Mouse (Mus musculus): Measurements from ENCODE around the gene Lyrm7. TPM values are rescaled to one million over a fixed set of nuclear protein-coding genes. Genes with fewer than 3 reads are reported as not detected.

The Lyrm7 gene
- polyA plus RNA-seq, 1 experiment from 2014 or later, result 12.2 TPM

DNA sequence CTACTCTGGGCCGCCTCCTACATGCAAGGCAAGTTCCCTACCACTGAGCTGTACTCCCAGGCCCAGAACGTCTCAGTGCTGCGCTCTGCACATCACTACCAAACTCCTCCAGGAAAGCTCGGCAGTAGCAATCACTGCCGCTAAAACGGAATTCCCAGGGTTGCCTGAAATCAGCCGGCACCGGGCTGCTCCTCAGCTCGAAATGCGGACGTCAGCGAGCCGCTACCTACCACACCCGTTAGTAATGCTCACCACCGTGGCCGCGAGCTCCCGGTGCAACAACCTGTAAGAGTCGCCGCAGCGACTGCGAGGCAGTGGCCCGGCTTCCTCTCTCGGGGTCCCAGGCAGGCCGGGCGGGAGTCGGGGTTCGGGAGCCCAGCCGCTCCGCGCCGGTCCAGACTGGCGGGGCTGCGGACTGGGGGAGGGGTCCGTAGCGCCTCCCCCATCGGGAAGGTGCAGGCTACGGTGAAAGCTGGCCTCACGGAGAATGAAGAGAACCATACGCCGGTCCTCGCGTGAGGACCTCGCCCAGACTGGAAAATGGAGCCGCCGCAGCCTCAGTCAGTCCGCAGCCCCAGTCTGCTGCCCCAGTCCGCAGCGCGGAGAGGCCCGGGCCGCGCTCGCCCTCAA is 73.7 kb downstream of the Lyrm7 start:
- Histone ChIP-seq H3K27me3 (no peaks in the 10 kb centered on the region), H3K27ac (replicated peaks) (peak overlapping the region; percentile 98), H3K36me3 (no peaks in the 10 kb centered on the region), H3K4me2 (peak overlapping the region; percentile 79), H3K9ac (peak overlapping the region; percentile 84), H3K4me3 (peak overlapping the region; percentile 88), H3K4me1 (replicated peaks) (peaks cover 28% of the 10 kb centered on the region), H3K9me3 (no peaks in the 10 kb centered on the region)
- WGBS, result under 1% methylated on average over 54 of the region's 54 CpGs
- ATAC-seq (ENCODE audit: low FRiP score, low read depth), result peak; percentile 45

DNA sequence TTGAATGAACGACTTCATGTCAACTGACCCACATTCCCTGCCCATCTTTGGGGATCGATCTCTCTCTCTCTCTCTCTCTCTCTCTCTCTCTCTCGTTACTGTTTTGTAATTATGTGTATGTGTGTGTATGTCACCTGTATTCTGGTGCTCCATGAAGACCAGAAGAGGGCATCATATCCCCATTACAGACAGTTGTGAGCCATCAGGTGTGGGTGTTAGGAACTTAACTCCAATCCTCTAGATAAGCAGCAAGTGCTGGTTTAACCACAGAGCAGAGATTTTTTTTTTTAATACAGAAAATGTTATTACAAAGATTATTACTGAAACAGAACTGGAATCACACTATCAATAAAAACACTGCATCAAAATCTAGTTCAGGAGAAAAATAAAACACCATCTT is 75.2 kb downstream of the Lyrm7 start:
- no peak overlapping the region for H3K9ac ChIP-seq
- 86% methylated on average over 3 of the region's 3 CpGs for WGBS
- no peak for ATAC-seq (ENCODE audit: low FRiP score, low read depth)
- H3K27ac ChIP-seq (replicated peaks), result no peak overlapping the region
- peaks cover 28% of the 10 kb centered on the region for H3K4me1 ChIP-seq (replicated peaks)
- no peaks in the 10 kb centered on the region for H3K9me3 ChIP-seq
- no peaks in the 10 kb centered on the region for H3K27me3 ChIP-seq
- no peaks in the 10 kb centered on the region for H3K36me3 ChIP-seq
- H3K4me3 ChIP-seq, result no peak overlapping the region
- peak overlapping the region; percentile 79 for H3K4me2 ChIP-seq

GRCm38 (mm10) chr11:54784436-54784835 is 76.3 kb downstream of the Lyrm7 start:
- H3K9ac ChIP-seq, result no peak overlapping the region

GRCm38 (mm10) chr11:54782253-54782652 is 78.5 kb downstream of the Lyrm7 start:
- Histone ChIP-seq H3K4me1 (replicated peaks) (peaks cover 41% of the 10 kb centered on the region), H3K4me2 (no peak overlapping the region), H3K4me3 (no peak overlapping the region), H3K9me3 (no peaks in the 10 kb centered on the region), H3K27me3 (no peaks in the 10 kb centered on the region), H3K9ac (no peak overlapping the region), H3K27ac (replicated peaks) (no peak overlapping the region), H3K36me3 (no peaks in the 10 kb centered on the region)
- no peak for ATAC-seq (ENCODE audit: low FRiP score, low read depth)
- WGBS, result 77% methylated on average over 6 of the region's 6 CpGs

More at GRCm38 (mm10) chr11:54784436-54784835, 76.3 kb downstream of the Lyrm7 start:
- no peak for ATAC-seq (ENCODE audit: low FRiP score, low read depth)
- H3K36me3 ChIP-seq, result no peaks in the 10 kb centered on the region
- peaks cover 28% of the 10 kb centered on the region for H3K4me1 ChIP-seq (replicated peaks)
- no peak overlapping the region for H3K27ac ChIP-seq (replicated peaks)
- H3K27me3 ChIP-seq, result no peaks in the 10 kb centered on the region
- H3K4me3 ChIP-seq, result no peak overlapping the region
- no peaks in the 10 kb centered on the region for H3K9me3 ChIP-seq
- H3K4me2 ChIP-seq, result 0 out of 2 replicates have a peak overlapping the region, but pooled peaks have one; percentile 9
- WGBS, result 94% methylated on average over 3 of the region's 3 CpGs

GRCm38 (mm10) chr11:54779946-54780345 is 80.8 kb downstream of the Lyrm7 start:
- Histone ChIP-seq H3K4me1 (replicated peaks) (peaks cover 38% of the 10 kb centered on the region), H3K27ac (replicated peaks) (no peak overlapping the region), H3K27me3 (no peaks in the 10 kb centered on the region), H3K9ac (no peak overlapping the region), H3K4me2 (no peak overlapping the region), H3K4me3 (no peak overlapping the region), H3K36me3 (no peaks in the 10 kb centered on the region), H3K9me3 (no peaks in the 10 kb centered on the region)
- ATAC-seq (ENCODE audit: low FRiP score, low read depth), result no peak
- 100% methylated on average over 1 of the region's 1 CpGs for WGBS

DNA sequence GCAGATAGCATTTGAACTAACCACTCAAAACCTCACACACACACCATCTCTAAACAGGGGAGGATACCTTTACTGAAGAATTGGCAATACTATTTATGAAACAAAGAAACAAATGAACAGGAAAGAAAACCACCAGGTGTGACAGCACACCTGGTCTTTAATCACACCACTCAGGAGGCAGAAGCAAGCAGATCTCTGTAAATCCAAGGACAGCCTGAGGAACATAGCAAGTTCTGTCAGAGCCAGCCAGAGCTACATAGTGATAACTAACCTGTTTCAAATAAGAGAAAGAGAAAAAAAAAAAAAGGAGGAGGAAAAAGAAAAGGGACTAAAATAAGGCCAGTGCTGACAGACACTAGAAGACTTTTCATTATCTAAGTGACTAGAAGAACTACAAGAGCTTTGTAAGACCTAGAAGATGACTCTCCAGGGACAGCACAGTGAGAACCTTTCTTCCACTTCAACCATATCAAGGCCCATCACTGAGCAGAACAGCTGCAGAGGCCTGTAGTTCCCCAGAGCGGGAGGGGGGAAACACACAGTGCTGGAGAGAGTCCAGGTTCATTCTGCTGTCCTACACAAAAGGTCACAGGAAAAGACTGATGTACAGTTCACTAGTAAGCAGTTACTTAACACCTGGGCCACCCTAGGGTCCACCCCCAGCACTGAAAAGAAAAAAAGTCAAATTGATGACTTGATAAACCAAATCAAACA is 82.4 kb downstream of the Lyrm7 start:
- no peaks in the 10 kb centered on the region for H3K9me3 ChIP-seq
- no peak for ATAC-seq (ENCODE audit: low FRiP score, low read depth)
- H3K36me3 ChIP-seq, result no peaks in the 10 kb centered on the region
- no peaks in the 10 kb centered on the region for H3K27me3 ChIP-seq
- H3K9ac ChIP-seq, result no peak overlapping the region
- H3K4me1 ChIP-seq (replicated peaks), result peaks cover 31% of the 10 kb centered on the region
- no peak overlapping the region for H3K4me2 ChIP-seq
- 73% methylated on average over 1 of the region's 1 CpGs for WGBS
- no peak overlapping the region for H3K4me3 ChIP-seq
- no peak overlapping the region for H3K27ac ChIP-seq (replicated peaks)

DNA sequence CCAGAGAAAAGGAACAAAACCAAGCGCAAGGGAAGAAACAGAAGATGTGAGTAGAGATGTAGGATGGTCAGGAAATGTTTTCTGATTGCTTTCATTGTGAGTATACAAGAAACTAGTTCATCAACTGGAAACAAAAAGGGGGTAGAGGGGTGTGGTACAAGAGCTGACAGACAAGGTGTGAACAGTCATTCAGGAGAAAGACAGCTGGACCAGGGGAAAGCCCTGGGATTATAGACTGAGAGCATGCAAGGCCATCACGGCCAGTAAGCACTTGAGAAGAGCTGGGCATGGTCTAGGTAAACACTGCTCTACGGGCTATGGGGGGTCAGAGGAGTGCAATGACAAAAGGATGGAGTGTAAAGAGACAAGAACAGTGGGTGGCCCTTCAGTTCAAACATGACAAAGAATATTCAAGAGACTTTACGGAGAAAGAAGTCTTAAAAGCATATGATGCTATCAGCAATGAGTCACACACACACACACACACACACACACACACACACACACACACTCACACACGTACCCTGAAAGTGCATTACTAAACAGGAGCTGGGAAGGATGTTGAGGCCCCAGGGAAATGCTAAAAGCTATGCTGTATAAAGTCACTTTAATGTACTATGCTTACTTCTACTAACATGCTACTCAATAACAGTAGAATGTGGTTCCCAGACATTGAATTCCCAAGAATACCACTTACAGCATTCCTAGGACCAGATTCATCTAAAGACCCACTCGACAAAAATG is 83.2 kb downstream of the Lyrm7 start:
- Histone ChIP-seq H3K9me3 (no peaks in the 10 kb centered on the region), H3K36me3 (no peaks in the 10 kb centered on the region), H3K4me1 (replicated peaks) (peaks cover 35% of the 10 kb centered on the region), H3K9ac (no peak overlapping the region), H3K4me3 (no peak overlapping the region), H3K27me3 (no peaks in the 10 kb centered on the region), H3K27ac (replicated peaks) (no peak overlapping the region), H3K4me2 (no peak overlapping the region)
- no peak for ATAC-seq (ENCODE audit: low FRiP score, low read depth)
- 68% methylated on average over 6 of the region's 6 CpGs for WGBS

Other genes starting within 250 kb of the Lyrm7 start
- gene Cdc42se2, start 73.2 kb downstream of the Lyrm7 start, polyA plus RNA-seq (2015; fragmentation: Nextera tagmentation; extraction: Ambion mirVana), result 141 and 145 TPM in 2 replicates
- 770 and 780 TPM in 2 replicates for gene Hint1, start 5.5 kb upstream of the Lyrm7 start, polyA plus RNA-seq (2015; fragmentation: Nextera tagmentation; extraction: Ambion mirVana)
- 63.5 and 67.4 TPM in 2 replicates for gene Gpx3, start 41.5 kb upstream of the Lyrm7 start, polyA plus RNA-seq (2015; fragmentation: Nextera tagmentation; extraction: Ambion mirVana)
- 16.3 and 18.6 TPM in 2 replicates for gene Tnip1, start 102.0 kb upstream of the Lyrm7 start, polyA plus RNA-seq (2015; fragmentation: Nextera tagmentation; extraction: Ambion mirVana)
- 58.4 and 67.8 TPM in 2 replicates for gene Anxa6, start 172.5 kb upstream of the Lyrm7 start, polyA plus RNA-seq (2015; fragmentation: Nextera tagmentation; extraction: Ambion mirVana)
- 0.45 and 0.49 TPM in 2 replicates for gene Ccdc69, start 217.2 kb upstream of the Lyrm7 start, polyA plus RNA-seq (2015; fragmentation: Nextera tagmentation; extraction: Ambion mirVana)
- gene Gm2a, start 237.2 kb upstream of the Lyrm7 start, polyA plus RNA-seq (2015; fragmentation: Nextera tagmentation; extraction: Ambion mirVana), result 31.4 and 32.1 TPM in 2 replicates

Measured in hindbrain, embryonic 15.5 days (tissue).